Mouse (Mus musculus) stomach, embryonic 15.5 days (tissue): Measurements from ENCODE around the gene Ppp1r15a. TPM values are rescaled to one million over a fixed set of nuclear protein-coding genes. Genes with fewer than 3 reads are reported as not detected.

Source experiments
- polyA plus RNA-seq: library from polyadenylated mRNA; unstranded; fragments of >200 nt; fragmentation: Nextera tagmentation; extraction: Ambion mirVana; gene quantifications from 2 replicates; pipeline ENCODE4 v1.2.1, GENCODE M21; 2015

The Ppp1r15a gene
- polyA plus RNA-seq, 1 experiment from 2014 or later, result 36.1 TPM

Other genes with a start within 250 kb of the Ppp1r15a start
- not detected in 2 replicates for gene Slc6a21, start 248.8 kb downstream of the Ppp1r15a start, polyA plus RNA-seq
- gene Trpm4, start 192.5 kb downstream of the Ppp1r15a start, polyA plus RNA-seq, result 23.9 and 26.9 TPM in 2 replicates
- gene Hrc, start 191.0 kb downstream of the Ppp1r15a start, polyA plus RNA-seq, result 1.4 and 1.5 TPM in 2 replicates
- 4.8 and 5.6 TPM in 2 replicates for gene Ppfia3, start 159.2 kb downstream of the Ppp1r15a start, polyA plus RNA-seq
- 3.5 and 4.0 TPM in 2 replicates for gene Lin7b, start 155.7 kb downstream of the Ppp1r15a start, polyA plus RNA-seq
- 225 and 247 TPM in 2 replicates for gene Snrnp70, start 130.5 kb downstream of the Ppp1r15a start, polyA plus RNA-seq
- gene Kcna7, start 120.6 kb downstream of the Ppp1r15a start, polyA plus RNA-seq, result 0.08 TPM in 1 of 2 replicates, not detected in the other
- gene Ntf5, start 112.6 kb downstream of the Ppp1r15a start, polyA plus RNA-seq, result 2.6 and 2.7 TPM in 2 replicates
- 0.62 TPM in 1 of 2 replicates, not detected in the other for gene Lhb, start 105.4 kb downstream of the Ppp1r15a start, polyA plus RNA-seq
- 34.3 and 37.7 TPM in 2 replicates for gene Gys1, start 91.4 kb downstream of the Ppp1r15a start, polyA plus RNA-seq
- 127 and 139 TPM in 2 replicates for gene Ruvbl2, start 88.2 kb downstream of the Ppp1r15a start, polyA plus RNA-seq
- 4,747 and 4,817 TPM in 2 replicates for gene Ftl1, start 66.4 kb downstream of the Ppp1r15a start, polyA plus RNA-seq
- gene Bax, start 59.4 kb downstream of the Ppp1r15a start, polyA plus RNA-seq, result 157 and 168 TPM in 2 replicates
- 1.4 and 1.8 TPM in 2 replicates for gene Tulp2, start 44.4 kb downstream of the Ppp1r15a start, polyA plus RNA-seq
- gene Gm45808, start 39.5 kb downstream of the Ppp1r15a start, polyA plus RNA-seq, result not detected in 2 replicates
- 3.5 and 3.7 TPM in 2 replicates for gene Dhdh, start 37.5 kb downstream of the Ppp1r15a start, polyA plus RNA-seq
- gene Nucb1, start 15.9 kb downstream of the Ppp1r15a start, polyA plus RNA-seq, result 214 and 230 TPM in 2 replicates
- gene Plekha4, start 62 bp upstream of the Ppp1r15a start, polyA plus RNA-seq, result 2.9 TPM in 2 replicates
- 2.2 and 3.9 TPM in 2 replicates for gene Hsd17b14, start 28.6 kb upstream of the Ppp1r15a start, polyA plus RNA-seq
- 78.8 and 87.1 TPM in 2 replicates for gene Bcat2, start 43.9 kb upstream of the Ppp1r15a start, polyA plus RNA-seq
- gene Fgf21, start 89.2 kb upstream of the Ppp1r15a start, polyA plus RNA-seq, result 0.18 and 0.41 TPM in 2 replicates
- gene Fut1, start 91.0 kb upstream of the Ppp1r15a start, polyA plus RNA-seq, result 0.76 and 0.84 TPM in 2 replicates
- gene Izumo1, start 95.5 kb upstream of the Ppp1r15a start, polyA plus RNA-seq, result 0.19 and 0.31 TPM in 2 replicates
- gene Rasip1, start 101.2 kb upstream of the Ppp1r15a start, polyA plus RNA-seq, result 11.0 and 11.6 TPM in 2 replicates
- gene Mamstr, start 113.7 kb upstream of the Ppp1r15a start, polyA plus RNA-seq, result 7.4 and 9.5 TPM in 2 replicates
- gene Fut2, start 140.1 kb upstream of the Ppp1r15a start, polyA plus RNA-seq, result 5.2 and 6.7 TPM in 2 replicates
- 0.70 and 1.0 TPM in 2 replicates for gene Ntn5, start 157.8 kb upstream of the Ppp1r15a start, polyA plus RNA-seq
- gene Sec1, start 168.1 kb upstream of the Ppp1r15a start, polyA plus RNA-seq, result 3.6 and 4.5 TPM in 2 replicates
- 9.6 and 10.1 TPM in 2 replicates for gene Car11, start 173.6 kb upstream of the Ppp1r15a start, polyA plus RNA-seq
- gene Dbp, start 178.8 kb upstream of the Ppp1r15a start, polyA plus RNA-seq, result 2.8 and 4.4 TPM in 2 replicates
- 954 and 1,069 TPM in 2 replicates for gene Rpl18, start 189.2 kb upstream of the Ppp1r15a start, polyA plus RNA-seq
- 35.4 and 36.7 TPM in 2 replicates for gene Sphk2, start 191.7 kb upstream of the Ppp1r15a start, polyA plus RNA-seq
- gene Fam83e, start 194.9 kb upstream of the Ppp1r15a start, polyA plus RNA-seq, result 12.8 and 13.3 TPM in 2 replicates
- 0.45 TPM in 1 of 2 replicates, not detected in the other for gene Spaca4, start 199.5 kb upstream of the Ppp1r15a start, polyA plus RNA-seq